Mouse (Mus musculus) midbrain, postnatal 0 days (tissue): ENCODE results near the gene Lrrc2. TPM values are rescaled to one million over a fixed set of nuclear protein-coding genes. Genes with fewer than 3 reads are reported as not detected.
A peak's percentile ranks its signal among the peaks of the same experiment; 100 is the strongest.

Experiments
- ATAC-seq: fragments of 200-750 bp; cut with Nextera tagmentation; 2 replicates; pipeline ENCODE4 v1.8.0; 2017; ENCODE audit warnings: moderate number of reproducible peaks, mild to moderate bottlenecking, moderate TSS enrichment, moderate library complexity; ENCODE audit not compliant: low FRiP score
- DNase-seq: peaks from one replicate; pipeline ENCODE4 v3.0.0-alpha.2; 2015; ENCODE audit warnings: low spot score
- H3K27ac ChIP-seq: fragments of 300-500 bp; sonication (generic); 2 replicates; pipeline ENCODE4 v1.5.1; 2014; ENCODE audit warnings: low read depth, mild to moderate bottlenecking, low read length, mixed read lengths
- H3K27me3 ChIP-seq: fragments of 300-500 bp; sonication (generic); 2 replicates; pipeline ENCODE4 v1.6.1; 2014; ENCODE audit warnings: low read length, control low read depth, mixed read lengths; ENCODE audit not compliant: insufficient read depth
- H3K36me3 ChIP-seq: fragments of 300-500 bp; sonication (generic); 2 replicates; pipeline ENCODE4 v1.6.1; 2014; ENCODE audit warnings: low read length, control low read depth, mixed read lengths; ENCODE audit not compliant: insufficient read depth
- H3K4me1 ChIP-seq: fragments of 300-500 bp; sonication (generic); 2 replicates; pipeline ENCODE4 v1.6.1; 2014; ENCODE audit warnings: mild to moderate bottlenecking, control low read depth, antibody characterized with exemption, low read length, mixed read lengths; ENCODE audit not compliant: insufficient read depth
- H3K4me2 ChIP-seq: fragments of 300-500 bp; sonication (generic); 2 replicates; pipeline ENCODE4 v1.6.1; 2014; ENCODE audit warnings: low read depth, mild to moderate bottlenecking, low read length, mixed read lengths; ENCODE audit not compliant: poor library complexity, severe bottlenecking
- H3K4me3 ChIP-seq: fragments of 300-500 bp; sonication (generic); 2 replicates; pipeline ENCODE4 v1.5.1; 2014; ENCODE audit warnings: low read depth, mild to moderate bottlenecking, low read length, moderate library complexity
- H3K9ac ChIP-seq: fragments of 300-500 bp; sonication (generic); replicated peaks from 2 replicates; pipeline ENCODE4 v1.6.1; 2014; ENCODE audit warnings: mild to moderate bottlenecking, low read length, moderate library complexity, mixed read lengths; ENCODE audit not compliant: poor library complexity, severe bottlenecking
- H3K9me3 ChIP-seq: fragments of 300-500 bp; sonication (generic); 2 replicates; pipeline ENCODE4 v1.6.1; 2016; ENCODE audit warnings: low read length, control low read depth
- CTCF ChIP-seq: IDR thresholded peaks from 2 replicates; pipeline ENCODE4 v1.5.1; 2016; ENCODE audit warnings: antibody characterized with exemption, mild to moderate bottlenecking
- WGBS: fragments of 180-500 bp; shearing (Covaris S2); extraction: QIAGEN DNeasy Blood & Tissue Kit; methylation state at CpG from one replicate; pipeline ENCODE4 v1.1.7; 2014; 5-methylcytosine and 5-hydroxymethylcytosine counted together
- polyA plus RNA-seq: library from polyadenylated mRNA; unstranded; fragments of >200 nt; fragmentation: Nextera tagmentation; extraction: Ambion mirVana; gene quantifications from 2 replicates; pipeline ENCODE4 v1.2.1, GENCODE M21; 2015
- total RNA-seq: library from RNA; depleted of rRNA; stranded (reverse); fragments of >200 nt; gene quantifications from 2 replicates; pipeline ENCODE4 v1.2.3, GENCODE M21; 2014; rRNA removed

Gene Lrrc2
- total RNA-seq (0.28 and 0.93 TPM in 2 replicates), polyA plus RNA-seq (1.1 TPM in 2 replicates)

DNA sequence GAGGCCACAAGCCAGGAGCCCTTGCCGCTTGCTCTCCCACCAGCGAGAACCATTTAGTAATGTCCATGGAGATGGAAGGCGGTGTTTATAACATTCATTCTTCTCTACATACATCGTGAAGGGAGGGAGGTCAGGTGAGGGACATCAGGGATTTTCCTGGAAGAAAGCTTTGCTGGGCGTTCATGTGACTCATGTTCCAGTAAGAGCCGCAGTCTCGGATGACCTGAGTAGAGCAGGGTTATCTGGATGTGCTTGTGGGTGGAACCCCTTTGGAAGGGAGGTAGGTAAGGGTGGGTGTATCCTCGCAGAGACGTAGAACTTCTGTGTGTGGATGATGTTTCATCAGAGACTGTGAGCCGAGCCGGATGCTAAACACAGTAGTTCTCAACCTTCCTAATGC, at the start of gene Lrrc2:
TSS of gene Lrrc2 (plus strand) at position 149 of the 400 bp plus-strand sequence.
- no peaks in the 10 kb centered on the region; the same call in 1 of the 2 replicates for H3K27me3 ChIP-seq
- H3K4me1 ChIP-seq, result no peaks in the 10 kb centered on the region
- H3K4me2 ChIP-seq, result no peak within 1 kb of the TSS
- 92% methylated on average over 11 of the region's 11 CpGs for WGBS
- H3K4me3 ChIP-seq, result no peak within 1 kb of the TSS
- no peak for TF ChIP-seq CTCF
- ATAC-seq (no peak), DNase-seq (no peak)
- no peaks in the 10 kb centered on the region for H3K9me3 ChIP-seq
- no peaks in the 10 kb centered on the region for H3K36me3 ChIP-seq
- 0 out of 2 replicates have a peak within 1 kb of the TSS, but pooled peaks have one; percentile 4 for H3K9ac ChIP-seq
- H3K27ac ChIP-seq, result no peak within 1 kb of the TSS

DNA sequence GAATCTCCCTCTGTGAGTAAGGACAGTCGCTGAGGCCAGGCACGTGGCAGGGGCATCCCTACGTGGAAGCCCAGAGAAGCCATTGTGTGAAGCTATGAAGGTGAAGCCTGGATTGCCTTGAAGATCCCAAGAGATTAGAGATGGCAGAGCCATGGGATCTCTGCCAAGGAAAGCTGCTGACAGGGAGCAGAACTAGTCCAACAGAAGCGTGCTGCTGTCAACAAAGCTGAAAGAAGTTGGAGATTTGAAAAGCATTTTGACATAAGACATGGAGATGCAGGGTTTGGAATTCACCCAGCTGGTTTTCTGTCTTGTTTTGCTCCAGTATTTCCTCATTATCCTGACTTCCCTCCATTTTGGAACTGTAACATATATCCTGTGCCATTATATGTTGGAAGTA, 49.1 kb upstream of the Lrrc2 start:
- Histone ChIP-seq H3K9ac (no peak overlapping the region), H3K9me3 (no peaks in the 10 kb centered on the region), H3K27ac (no peak overlapping the region), H3K36me3 (no peaks in the 10 kb centered on the region), H3K4me3 (no peak overlapping the region), H3K27me3 (no peaks in the 10 kb centered on the region), H3K4me1 (no peaks in the 10 kb centered on the region), H3K4me2 (no peak overlapping the region)
- ATAC-seq (no peak), DNase-seq (peak; percentile 21)
- TF ChIP-seq CTCF, result no peak
- WGBS, result 66% methylated on average over 4 of the region's 4 CpGs

DNA sequence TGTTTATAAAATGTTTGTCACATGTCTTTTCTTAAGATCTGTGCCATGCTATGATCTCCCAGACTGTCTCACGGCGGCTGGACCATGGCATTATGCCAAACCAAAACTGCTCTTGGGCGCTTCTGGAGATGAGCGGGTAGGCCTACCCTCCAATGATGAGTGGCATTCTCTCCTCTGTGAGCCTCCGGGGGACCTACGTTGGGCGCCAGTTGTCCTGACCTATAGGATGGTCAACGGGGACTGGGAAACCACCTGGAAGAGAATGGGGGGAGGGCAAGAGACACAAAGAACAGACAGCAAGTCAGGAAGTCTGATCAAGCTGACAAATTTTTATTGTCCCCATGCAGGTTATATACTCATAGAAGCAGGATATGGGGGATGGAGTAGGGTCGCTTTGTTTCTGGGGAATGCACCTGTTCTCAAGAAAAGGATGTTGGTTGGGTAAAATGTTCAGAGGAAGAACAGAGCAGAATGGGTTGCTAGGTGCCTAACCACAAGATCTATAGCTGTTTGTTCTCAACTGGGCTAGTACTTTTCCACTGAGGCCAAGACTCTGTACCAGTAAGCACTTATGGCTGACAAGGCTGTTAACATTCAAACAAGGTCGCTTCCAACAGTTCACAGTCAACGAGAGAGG, 44.0 kb upstream of the Lrrc2 start:
- Histone ChIP-seq H3K9me3 (no peaks in the 10 kb centered on the region), H3K4me3 (no peak overlapping the region), H3K27ac (no peak overlapping the region), H3K9ac (no peak overlapping the region), H3K27me3 (no peaks in the 10 kb centered on the region), H3K4me1 (no peaks in the 10 kb centered on the region), H3K36me3 (no peaks in the 10 kb centered on the region), H3K4me2 (no peak overlapping the region)
- DNase-seq, result no peak
- WGBS, result 90% methylated on average over 11 of the region's 11 CpGs
- no peak for ATAC-seq
- TF ChIP-seq CTCF, result no peak

DNA sequence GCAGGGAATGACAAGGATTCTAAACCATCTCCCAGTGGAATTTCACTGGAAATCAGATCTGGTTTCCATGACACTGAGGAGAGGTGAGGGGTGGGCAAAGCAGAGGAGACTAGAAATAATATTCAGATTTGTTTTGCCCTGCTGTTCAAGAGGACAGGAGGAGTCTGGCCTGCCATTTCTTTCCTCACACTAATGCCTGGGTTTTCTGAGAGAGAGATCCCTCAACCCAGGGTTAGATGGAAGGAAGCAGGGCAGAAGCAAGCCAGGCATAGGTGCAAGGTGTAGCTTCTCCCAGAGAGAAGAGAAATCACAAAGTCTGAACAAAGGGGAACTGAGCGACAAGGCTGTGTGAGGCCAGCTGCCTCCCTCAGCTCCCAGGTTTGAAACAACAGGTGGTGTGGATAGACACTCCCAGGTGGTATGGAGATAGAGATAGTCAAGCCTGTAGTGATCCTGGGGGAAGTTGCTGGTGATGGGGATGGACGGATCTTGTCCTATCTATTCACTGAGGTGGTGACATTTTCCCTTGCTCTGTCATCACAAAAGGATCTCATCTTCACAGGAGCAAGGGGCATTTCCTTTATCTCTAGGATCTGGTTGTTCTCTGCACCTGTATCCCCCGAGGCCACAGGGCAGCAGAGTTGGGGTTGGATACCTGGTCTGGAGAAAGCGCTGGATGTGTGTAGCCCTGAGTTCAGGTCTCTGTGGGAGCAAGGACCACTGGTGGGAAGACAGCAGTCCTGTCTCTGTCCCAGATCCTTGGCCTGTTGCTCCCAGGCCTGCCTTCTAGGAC, 43.3 kb upstream of the Lrrc2 start:
- H3K36me3 ChIP-seq, result no peaks in the 10 kb centered on the region
- H3K9me3 ChIP-seq, result no peaks in the 10 kb centered on the region
- no peak overlapping the region for H3K4me2 ChIP-seq
- H3K4me1 ChIP-seq, result no peaks in the 10 kb centered on the region
- DNase-seq (no peak), ATAC-seq (no peak)
- no peak overlapping the region for H3K9ac ChIP-seq
- TF ChIP-seq CTCF, result no peak
- H3K27ac ChIP-seq, result 0 out of 2 replicates have a peak overlapping the region, but pooled peaks have one; percentile 26
- H3K4me3 ChIP-seq, result no peak overlapping the region
- WGBS, result 79% methylated on average over 4 of the region's 4 CpGs
- no peaks in the 10 kb centered on the region for H3K27me3 ChIP-seq

DNA sequence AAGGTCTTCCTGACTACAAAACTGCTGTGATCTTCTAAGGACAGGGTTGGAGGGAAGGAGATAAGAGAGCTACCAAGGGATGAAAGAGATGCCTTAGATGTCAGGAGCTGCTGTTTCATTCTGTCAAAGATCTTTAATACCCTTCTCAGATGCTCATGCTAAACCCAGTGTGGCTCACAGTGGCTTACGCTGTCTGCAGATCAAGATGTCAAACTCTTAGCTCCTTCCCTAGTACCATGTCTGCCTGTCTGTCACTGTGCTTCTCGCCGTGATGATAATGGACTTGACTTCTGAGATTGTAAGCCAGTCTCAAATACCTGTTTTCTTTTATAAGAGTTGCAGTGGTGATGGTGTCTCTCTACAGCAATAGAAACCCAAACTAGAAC, 42.7 kb upstream of the Lrrc2 start:
- 86% methylated on average over 3 of the region's 3 CpGs for WGBS
- Histone ChIP-seq H3K4me3 (no peak overlapping the region), H3K9me3 (no peaks in the 10 kb centered on the region), H3K27me3 (no peaks in the 10 kb centered on the region), H3K36me3 (no peaks in the 10 kb centered on the region), H3K4me1 (no peaks in the 10 kb centered on the region), H3K9ac (no peak overlapping the region), H3K27ac (no peak overlapping the region), H3K4me2 (no peak overlapping the region)
- no peak for DNase-seq
- no peak for TF ChIP-seq CTCF
- ATAC-seq, result no peak

DNA sequence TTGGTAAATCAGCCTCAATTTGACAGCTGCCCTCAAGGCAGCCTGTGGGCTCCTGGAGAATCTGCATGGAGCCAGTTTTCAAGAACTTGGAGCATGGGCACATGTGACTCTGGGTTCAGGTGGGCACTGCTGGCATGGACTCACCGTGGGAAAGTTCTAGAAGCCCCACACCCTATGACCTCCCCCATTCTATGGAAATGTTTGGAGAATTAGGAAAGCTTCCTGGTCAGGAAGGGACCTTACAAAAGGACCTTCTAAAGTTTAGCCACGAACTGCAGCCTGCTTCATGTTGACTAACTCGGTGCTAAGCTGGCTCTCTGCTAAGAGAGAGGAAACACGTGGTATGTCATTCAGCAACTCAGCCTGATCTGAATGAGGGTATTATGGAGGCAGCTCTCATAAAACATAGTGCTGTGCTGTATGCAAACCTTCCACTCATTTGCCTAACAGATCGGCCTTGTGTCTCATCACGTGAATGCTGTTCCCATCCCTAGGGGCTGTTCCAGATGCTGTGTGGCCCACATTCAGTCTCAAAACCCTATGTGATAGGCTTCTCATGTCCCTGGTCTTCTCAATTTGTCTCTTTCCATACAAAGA, 41.9 kb upstream of the Lrrc2 start:
- WGBS, result 65% methylated on average over 6 of the region's 6 CpGs
- no peak overlapping the region for H3K4me3 ChIP-seq
- TF ChIP-seq CTCF, result no peak
- no peak for ATAC-seq
- H3K9ac ChIP-seq, result no peak overlapping the region
- no peaks in the 10 kb centered on the region for H3K4me1 ChIP-seq
- no peaks in the 10 kb centered on the region for H3K9me3 ChIP-seq
- DNase-seq, result no peak
- H3K27ac ChIP-seq, result no peak overlapping the region
- H3K4me2 ChIP-seq, result no peak overlapping the region
- no peaks in the 10 kb centered on the region for H3K36me3 ChIP-seq
- no peaks in the 10 kb centered on the region for H3K27me3 ChIP-seq
